Mouse (Mus musculus) hindbrain, embryonic 15.5 days (tissue): ENCODE measurements around the gene Retreg1. TPM values are rescaled to one million over a fixed set of nuclear protein-coding genes. Genes with fewer than 3 reads are reported as not detected.
A peak's percentile ranks its signal among the peaks of the same experiment; 100 is the strongest.

Experiments
- ATAC-seq: fragments of 200-750 bp; cut with Nextera tagmentation; 2 replicates; pipeline ENCODE4 v1.8.0; 2017; ENCODE audit warnings: low read depth, moderate number of reproducible peaks, moderate TSS enrichment; ENCODE audit not compliant: low FRiP score
- H3K27ac ChIP-seq: fragments of 300-500 bp; sonication (generic); replicated peaks from 2 replicates; pipeline ENCODE4 v1.5.1; 2015; ENCODE audit warnings: mild to moderate bottlenecking, inconsistent platforms
- H3K27me3 ChIP-seq: fragments of 300-500 bp; sonication (generic); 2 replicates; pipeline ENCODE4 v1.6.1; 2015; ENCODE audit warnings: control low read depth, inconsistent platforms
- H3K36me3 ChIP-seq: fragments of 300-500 bp; sonication (generic); 2 replicates; pipeline ENCODE4 v1.6.1; 2015; ENCODE audit warnings: control low read depth, inconsistent platforms
- H3K4me1 ChIP-seq: fragments of 300-500 bp; sonication (generic); replicated peaks from 2 replicates; pipeline ENCODE4 v1.6.1; 2015; ENCODE audit warnings: control low read depth, inconsistent platforms
- H3K4me2 ChIP-seq: fragments of 300-500 bp; sonication (generic); 2 replicates; pipeline ENCODE4 v1.6.1; 2015; ENCODE audit warnings: moderate library complexity, mild to moderate bottlenecking, inconsistent platforms
- H3K4me3 ChIP-seq: fragments of 300-500 bp; sonication (generic); 2 replicates; pipeline ENCODE4 v1.5.1; 2015; ENCODE audit warnings: mild to moderate bottlenecking, inconsistent platforms
- H3K9ac ChIP-seq: fragments of 300-500 bp; sonication (generic); 2 replicates; pipeline ENCODE4 v1.6.1; 2015; ENCODE audit warnings: inconsistent platforms
- H3K9me3 ChIP-seq: fragments of 300-500 bp; sonication (generic); 2 replicates; pipeline ENCODE4 v1.6.1; 2016; ENCODE audit warnings: control low read depth, inconsistent platforms
- WGBS: fragments of 180-500 bp; shearing (Covaris S2); methylation state at CpG from one replicate; pipeline ENCODE4 v1.1.7; 2015; 5-methylcytosine and 5-hydroxymethylcytosine counted together
- polyA plus RNA-seq: library from polyadenylated mRNA; unstranded; fragments of >200 nt; fragmentation: Nextera tagmentation; extraction: Ambion mirVana; gene quantifications from 2 replicates; pipeline ENCODE4 v1.2.1, GENCODE M21; 2015

Retreg1 gene
- polyA plus RNA-seq: 13.4 and 14.8 TPM in 2 replicates

DNA sequence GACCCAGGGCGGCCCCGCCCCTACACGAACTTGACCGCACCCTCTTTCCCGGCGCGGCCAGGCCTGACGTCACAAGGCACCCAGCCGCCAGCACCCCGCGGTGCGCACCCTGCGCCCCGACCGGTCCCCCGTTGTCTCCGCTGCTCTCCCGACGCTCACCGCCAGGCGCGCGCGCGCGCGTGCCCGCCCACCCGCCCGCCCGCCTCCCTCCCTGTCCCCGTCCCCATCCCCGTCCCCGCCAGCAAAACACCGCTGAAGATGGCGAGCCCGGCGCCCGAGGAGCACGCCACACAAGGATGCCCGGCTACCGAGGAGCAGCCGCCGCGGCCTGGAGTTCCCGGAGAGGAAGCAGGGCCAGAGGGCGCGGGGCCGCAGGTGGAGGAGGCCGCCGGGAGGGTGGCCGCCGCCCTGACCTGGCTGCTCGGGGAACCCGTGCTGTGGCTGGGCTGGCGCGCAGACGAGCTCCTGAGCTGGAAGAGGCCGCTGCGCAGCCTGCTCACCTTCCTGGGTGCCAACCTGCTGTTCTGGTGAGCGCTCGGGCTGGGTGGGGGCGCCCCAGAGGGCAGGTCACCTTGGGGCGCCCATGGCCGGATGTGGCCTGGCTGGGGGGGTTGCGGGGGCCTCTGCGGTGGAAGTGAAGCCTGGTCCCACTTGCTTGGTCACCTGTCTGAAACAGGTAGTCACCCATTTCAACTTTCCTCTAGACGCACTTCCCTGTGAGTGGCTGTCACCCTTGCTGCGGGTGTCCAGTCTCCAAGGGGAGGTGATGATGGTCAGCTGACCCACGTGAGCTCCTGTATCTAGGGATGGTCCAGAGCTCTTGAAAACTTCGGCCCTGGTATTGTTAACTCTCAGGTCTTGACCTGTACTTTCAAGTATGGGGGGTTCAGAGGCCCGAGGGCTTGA is at the start of gene Retreg1:
TSS of gene Retreg1 (plus strand) at position 95 of the 906 bp plus-strand sequence.
- under 1% methylated on average over 62 of the region's 72 CpGs for WGBS
- Histone ChIP-seq H3K27me3 (0 out of 2 replicates have a peak, but pooled peaks cover 5% of the 10 kb centered on the region), H3K4me2 (peak within 1 kb of the TSS; percentile 94), H3K9ac (peak within 1 kb of the TSS; percentile 74), H3K36me3 (no peaks in the 10 kb centered on the region), H3K27ac (peak within 1 kb of the TSS; percentile 65), H3K9me3 (no peaks in the 10 kb centered on the region), H3K4me3 (peak within 1 kb of the TSS; percentile 62), H3K4me1 (peaks cover 19% of the 10 kb centered on the region)
- peak; percentile 90 for ATAC-seq

DNA sequence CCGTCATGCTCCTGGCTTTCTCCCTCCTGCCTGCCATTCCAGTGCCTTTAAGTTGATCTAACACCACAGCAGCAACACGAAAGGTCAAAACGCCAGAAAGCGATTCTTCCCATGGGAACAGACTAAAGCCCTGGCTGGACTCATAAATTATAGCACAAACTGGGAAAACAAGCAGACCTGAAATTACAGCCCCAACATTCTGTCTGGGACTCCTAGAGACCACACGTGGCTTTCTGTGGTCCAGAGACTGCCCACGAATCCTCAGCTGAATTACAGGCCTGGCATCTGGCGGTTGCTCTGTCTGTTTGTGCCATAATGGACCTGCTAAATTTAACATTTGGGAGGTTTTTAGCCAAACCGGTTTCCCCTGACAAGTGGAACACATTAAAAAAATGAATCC is 48.9 kb upstream of the Retreg1 start:
- H3K27ac ChIP-seq: no peak overlapping the region
- no peaks in the 10 kb centered on the region for H3K9me3 ChIP-seq
- H3K4me3 ChIP-seq: no peak overlapping the region
- H3K4me2 ChIP-seq: no peak overlapping the region
- H3K9ac ChIP-seq: no peak overlapping the region
- H3K36me3 ChIP-seq: no peaks in the 10 kb centered on the region
- no peak for ATAC-seq
- H3K27me3 ChIP-seq: no peaks in the 10 kb centered on the region
- whole genome bisulfite sequencing: 78% methylated on average over 8 of the region's 8 CpGs
- H3K4me1 ChIP-seq: no peaks in the 10 kb centered on the region

DNA sequence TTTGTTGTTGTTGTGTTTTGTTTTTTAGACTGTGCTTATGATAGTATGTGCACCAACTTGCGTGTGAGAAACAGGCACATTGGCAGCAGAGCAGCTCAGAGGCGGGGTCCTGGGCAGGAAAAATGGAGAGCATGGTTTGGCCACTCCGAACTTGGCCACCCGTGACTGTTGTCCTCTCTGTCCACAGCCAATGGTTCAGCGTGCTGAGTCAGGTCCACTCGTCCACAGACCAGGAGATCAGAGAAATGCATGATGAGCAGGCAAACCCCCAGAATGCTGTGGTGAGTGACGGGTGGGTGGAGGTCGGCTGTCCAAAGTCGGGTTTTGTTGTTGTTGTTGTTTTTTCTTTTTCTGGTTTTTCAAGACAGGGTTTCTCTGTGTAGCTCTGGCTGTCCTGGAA is 47.5 kb upstream of the Retreg1 start:
- Histone ChIP-seq H3K36me3 (no peaks in the 10 kb centered on the region), H3K9me3 (no peaks in the 10 kb centered on the region), H3K27ac (no peak overlapping the region), H3K4me1 (no peaks in the 10 kb centered on the region), H3K9ac (no peak overlapping the region), H3K4me2 (no peak overlapping the region), H3K4me3 (no peak overlapping the region), H3K27me3 (no peaks in the 10 kb centered on the region)
- no peak for ATAC-seq
- 97% methylated on average over 9 of the region's 9 CpGs for WGBS

DNA sequence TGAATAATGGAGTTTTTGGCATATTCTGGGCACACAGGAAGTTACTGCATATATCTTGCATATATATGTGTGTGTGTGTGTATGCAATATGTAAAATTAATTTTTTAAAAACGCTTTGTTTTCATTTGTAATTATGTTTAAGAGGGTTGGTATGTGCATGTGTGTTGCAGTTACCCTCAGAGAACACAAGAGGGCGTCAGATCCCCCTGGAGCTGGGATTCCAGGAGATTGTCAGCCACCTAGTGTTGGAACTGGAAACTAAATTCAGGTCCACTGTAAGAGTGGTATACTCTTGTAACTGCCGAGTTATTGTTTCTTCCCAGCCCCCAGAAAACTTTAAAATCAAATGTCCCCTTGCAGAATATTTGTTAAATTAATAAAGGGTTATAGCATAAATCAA is 46.6 kb upstream of the Retreg1 start:
- no peak for ATAC-seq
- 58% methylated on average over 3 of the region's 3 CpGs for WGBS
- Histone ChIP-seq H3K9ac (no peak overlapping the region), H3K27me3 (no peaks in the 10 kb centered on the region), H3K9me3 (no peaks in the 10 kb centered on the region), H3K27ac (no peak overlapping the region), H3K4me2 (no peak overlapping the region), H3K36me3 (no peaks in the 10 kb centered on the region), H3K4me1 (no peaks in the 10 kb centered on the region), H3K4me3 (no peak overlapping the region)

DNA sequence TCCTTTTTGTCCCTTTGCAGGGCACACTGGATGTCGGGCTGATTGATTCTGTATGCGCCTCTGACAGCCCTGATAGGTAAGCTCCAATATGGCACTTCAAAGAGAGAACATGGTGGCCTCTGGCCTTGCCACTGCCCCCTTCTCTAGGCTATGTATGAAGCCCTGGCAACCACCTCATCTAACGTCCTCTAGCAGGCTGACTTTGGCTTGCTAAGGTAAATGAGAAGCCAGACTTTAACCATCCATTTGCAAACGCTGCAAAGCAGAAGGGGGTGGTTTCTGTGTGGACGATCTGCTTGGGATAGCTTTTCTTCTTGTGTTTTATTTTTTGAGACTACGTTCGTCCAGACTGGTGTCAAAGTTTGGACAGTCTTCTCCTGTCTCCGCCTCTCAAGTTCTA is 45.8 kb upstream of the Retreg1 start:
- ATAC-seq: no peak
- WGBS: 91% methylated on average over 8 of the region's 8 CpGs
- H3K36me3 ChIP-seq: 0 out of 2 replicates have a peak, but pooled peaks cover under 1% of the 10 kb centered on the region

DNA sequence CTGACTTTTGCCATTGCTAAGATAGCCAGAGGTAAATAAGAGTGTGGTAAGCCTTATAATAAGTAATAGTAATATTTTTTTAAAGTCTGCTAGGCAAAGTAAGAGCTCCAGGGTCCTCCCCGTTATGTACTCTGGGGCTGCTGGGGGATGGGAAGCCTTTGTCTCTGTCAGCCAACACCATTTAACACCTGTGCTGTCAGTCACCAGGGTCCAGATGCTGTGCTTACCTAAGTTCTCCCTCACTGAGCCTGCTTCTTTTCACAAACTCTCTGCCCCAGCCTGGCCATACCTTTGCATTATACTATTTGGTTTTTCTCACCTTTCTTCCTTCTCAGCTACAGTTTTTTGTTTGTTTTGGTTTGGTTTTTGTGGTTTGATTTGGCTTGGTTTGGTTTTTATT is 45.1 kb upstream of the Retreg1 start:
- Histone ChIP-seq H3K4me2 (no peak overlapping the region), H3K9me3 (no peaks in the 10 kb centered on the region), H3K27ac (no peak overlapping the region), H3K4me1 (no peaks in the 10 kb centered on the region), H3K4me3 (no peak overlapping the region), H3K9ac (no peak overlapping the region), H3K36me3 (0 out of 2 replicates have a peak, but pooled peaks cover 4% of the 10 kb centered on the region), H3K27me3 (no peaks in the 10 kb centered on the region)
- no peak for ATAC-seq
- WGBS: 92% methylated on average over 1 of the region's 1 CpGs

More for the DNA sequence above, 45.8 kb upstream of the Retreg1 start:
- H3K4me1 ChIP-seq: no peaks in the 10 kb centered on the region
- H3K9me3 ChIP-seq: no peaks in the 10 kb centered on the region
- no peak overlapping the region for H3K9ac ChIP-seq
- no peak overlapping the region for H3K4me2 ChIP-seq
- H3K4me3 ChIP-seq: no peak overlapping the region
- H3K27ac ChIP-seq: no peak overlapping the region
- no peaks in the 10 kb centered on the region for H3K27me3 ChIP-seq

DNA sequence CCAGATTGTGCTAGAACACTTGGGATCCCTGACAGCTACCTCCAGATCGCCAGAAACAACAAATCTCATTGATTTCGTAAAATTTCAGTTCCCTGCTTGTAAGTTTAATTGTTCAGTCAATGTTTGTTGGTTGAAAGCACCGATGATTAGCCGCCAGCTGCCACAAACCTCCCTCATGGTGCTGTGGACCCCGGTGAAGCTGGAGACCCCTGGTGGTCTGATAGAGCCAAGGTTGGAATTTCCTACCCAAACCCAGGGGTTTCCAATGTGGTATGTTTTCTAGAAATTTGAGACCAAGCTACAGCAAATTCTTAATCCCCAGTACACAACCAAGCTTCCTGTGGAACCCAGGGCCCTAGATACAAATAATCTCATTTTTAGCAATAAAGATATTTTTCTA is 41.3 kb upstream of the Retreg1 start:
- Histone ChIP-seq H3K4me3 (no peak overlapping the region), H3K36me3 (peaks cover 17% of the 10 kb centered on the region), H3K9me3 (no peaks in the 10 kb centered on the region), H3K4me1 (no peaks in the 10 kb centered on the region), H3K9ac (no peak overlapping the region), H3K27ac (no peak overlapping the region), H3K4me2 (no peak overlapping the region), H3K27me3 (no peaks in the 10 kb centered on the region)
- 74% methylated on average over 5 of the region's 5 CpGs for WGBS
- ATAC-seq: no peak

DNA sequence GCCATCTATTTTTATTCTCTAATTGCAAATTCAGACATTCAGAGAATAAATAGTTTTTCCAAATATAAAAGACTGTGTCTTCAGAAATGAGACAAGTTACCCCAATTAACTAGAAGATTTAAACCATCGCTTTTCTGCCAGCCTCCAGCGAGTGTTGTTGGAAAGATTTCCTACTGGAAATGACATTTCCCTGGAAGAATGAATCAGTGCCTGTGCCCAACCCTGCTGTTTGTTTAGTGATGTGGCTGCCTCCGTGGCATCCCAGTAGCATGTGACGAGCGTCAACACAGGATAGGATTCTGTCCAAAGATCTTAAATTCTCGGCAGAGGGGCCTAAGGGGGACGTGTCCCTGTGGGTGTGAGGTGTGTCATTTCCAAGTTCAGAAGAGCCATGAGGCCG is 40.8 kb upstream of the Retreg1 start:
- H3K27ac ChIP-seq: no peak overlapping the region
- H3K36me3 ChIP-seq: peaks cover 17% of the 10 kb centered on the region
- no peaks in the 10 kb centered on the region for H3K4me1 ChIP-seq
- WGBS: 78% methylated on average over 8 of the region's 8 CpGs
- no peaks in the 10 kb centered on the region for H3K9me3 ChIP-seq
- ATAC-seq: no peak
- no peak overlapping the region for H3K9ac ChIP-seq
- H3K4me2 ChIP-seq: no peak overlapping the region
- no peaks in the 10 kb centered on the region for H3K27me3 ChIP-seq
- H3K4me3 ChIP-seq: no peak overlapping the region

DNA sequence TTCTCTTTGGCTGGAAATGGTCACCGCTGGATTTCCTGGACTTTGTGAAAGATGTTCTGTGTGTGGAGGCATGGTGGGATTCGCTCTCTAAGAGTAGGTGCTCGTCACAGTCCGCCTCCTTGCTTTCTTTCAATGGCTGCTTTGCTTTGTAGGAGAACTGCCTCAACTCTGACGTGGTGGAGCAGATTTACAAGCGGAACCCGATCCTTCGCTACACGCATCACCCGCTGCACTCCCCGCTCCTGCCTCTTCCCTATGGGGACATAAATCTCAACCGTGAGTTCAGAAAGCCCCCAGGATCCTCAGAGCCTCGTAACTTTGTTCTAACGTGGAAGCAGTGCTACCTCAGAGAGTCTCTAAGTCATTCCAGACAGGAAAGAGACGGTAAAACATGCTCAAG is 39.9 kb upstream of the Retreg1 start:
- Histone ChIP-seq H3K4me3 (no peak overlapping the region), H3K4me1 (no peaks in the 10 kb centered on the region), H3K27me3 (no peaks in the 10 kb centered on the region), H3K9me3 (no peaks in the 10 kb centered on the region), H3K4me2 (no peak overlapping the region), H3K36me3 (peaks cover 21% of the 10 kb centered on the region), H3K27ac (no peak overlapping the region), H3K9ac (no peak overlapping the region)
- ATAC-seq: no peak
- WGBS: 82% methylated on average over 15 of the region's 15 CpGs

DNA sequence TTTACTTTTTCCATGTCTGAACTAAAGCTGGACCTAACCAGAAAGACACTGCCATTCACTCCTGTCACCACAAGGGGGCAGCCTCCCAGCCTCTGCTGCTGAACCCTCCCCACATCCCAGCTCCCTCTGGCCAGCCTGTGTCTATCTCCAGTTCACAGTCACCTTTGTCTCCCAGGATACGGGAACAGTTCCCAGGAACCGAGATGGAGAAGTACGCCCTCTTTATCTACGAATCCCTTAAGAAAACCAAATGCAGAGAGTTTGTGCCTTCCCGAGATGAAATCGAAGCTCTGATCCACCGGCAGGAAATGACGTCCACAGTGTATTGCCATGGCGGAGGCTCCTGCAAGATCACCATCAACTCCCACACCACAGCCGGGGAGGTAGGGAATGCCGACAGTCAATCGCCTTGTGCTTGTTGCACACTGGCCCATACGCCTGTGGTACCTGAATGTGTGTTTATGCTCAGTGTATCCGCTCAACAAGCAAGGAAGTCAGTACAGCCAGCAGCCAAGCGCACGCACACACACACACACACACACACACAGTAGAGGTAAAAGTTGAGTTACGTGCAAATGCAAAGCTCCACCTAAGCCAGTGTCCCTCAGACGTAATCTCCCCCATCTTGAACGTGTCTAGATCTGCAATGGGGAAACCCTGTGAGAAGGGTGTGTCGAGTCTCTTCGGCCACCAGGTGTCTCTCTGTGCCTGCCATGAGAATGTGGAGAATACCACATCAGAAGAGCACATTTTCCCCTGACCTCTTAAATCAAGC is 37.5 kb upstream of the Retreg1 start:
- Histone ChIP-seq H3K4me2 (no peak overlapping the region), H3K27ac (no peak overlapping the region), H3K9ac (no peak overlapping the region), H3K27me3 (no peaks in the 10 kb centered on the region), H3K4me3 (no peak overlapping the region), H3K36me3 (peaks cover 22% of the 10 kb centered on the region), H3K4me1 (no peaks in the 10 kb centered on the region), H3K9me3 (no peaks in the 10 kb centered on the region)
- 85% methylated on average over 21 of the region's 21 CpGs for WGBS
- peak; percentile 36; the same call in 1 of the 2 replicates for ATAC-seq

DNA sequence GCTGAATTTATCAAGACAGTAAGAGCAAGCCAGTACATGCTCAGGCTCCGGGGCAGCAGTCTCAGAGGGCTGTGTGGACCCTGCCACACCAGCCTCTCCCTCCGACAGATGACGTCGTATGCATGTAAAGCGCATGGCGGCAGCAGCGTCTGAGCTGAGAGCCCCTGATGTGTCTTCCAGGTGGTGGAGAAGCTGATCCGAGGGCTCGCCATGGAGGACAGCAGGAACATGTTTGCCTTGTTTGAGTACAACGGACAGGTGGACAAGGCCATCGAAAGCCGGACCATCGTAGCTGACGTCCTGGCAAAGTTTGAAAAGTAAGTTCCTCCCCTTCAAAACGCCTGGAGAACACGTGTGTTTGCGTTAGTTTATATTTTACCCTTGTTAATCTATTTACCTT is 36.6 kb upstream of the Retreg1 start:
- Histone ChIP-seq H3K36me3 (peaks cover 26% of the 10 kb centered on the region), H3K27me3 (no peaks in the 10 kb centered on the region), H3K9ac (no peak overlapping the region), H3K9me3 (no peaks in the 10 kb centered on the region), H3K4me2 (no peak overlapping the region), H3K4me3 (no peak overlapping the region), H3K27ac (no peak overlapping the region), H3K4me1 (no peaks in the 10 kb centered on the region)
- 96% methylated on average over 17 of the region's 17 CpGs for WGBS
- no peak for ATAC-seq

DNA sequence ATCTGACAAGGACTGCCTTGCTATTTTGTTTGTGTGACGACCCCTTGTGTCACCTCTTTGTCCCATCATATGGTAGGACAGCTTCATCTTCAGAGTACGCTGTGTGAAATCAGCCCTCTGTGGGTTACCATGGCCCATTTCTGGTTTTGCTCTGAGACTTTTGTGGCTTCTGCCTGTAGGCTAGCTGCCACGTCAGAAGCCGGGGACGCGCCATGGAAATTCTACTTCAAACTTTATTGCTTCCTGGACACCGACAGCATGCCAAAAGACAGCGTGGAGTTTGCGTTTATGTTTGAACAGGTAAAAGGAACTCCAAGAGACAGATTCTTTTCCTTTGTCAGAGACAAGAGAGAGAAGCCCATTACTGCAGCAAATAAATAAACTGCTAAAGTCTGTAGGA is 36.1 kb upstream of the Retreg1 start:
- no peak overlapping the region for H3K4me2 ChIP-seq
- no peaks in the 10 kb centered on the region for H3K9me3 ChIP-seq
- ATAC-seq: no peak
- H3K4me3 ChIP-seq: no peak overlapping the region
- H3K27ac ChIP-seq: no peak overlapping the region
- no peaks in the 10 kb centered on the region for H3K27me3 ChIP-seq
- H3K4me1 ChIP-seq: no peaks in the 10 kb centered on the region
- peaks cover 30% of the 10 kb centered on the region for H3K36me3 ChIP-seq
- 92% methylated on average over 9 of the region's 9 CpGs for WGBS
- H3K9ac ChIP-seq: no peak overlapping the region
